Mouse (Mus musculus): ENCODE measurements around the gene Dpy19l3. TPM values are rescaled to one million over a fixed set of nuclear protein-coding genes. Genes with fewer than 3 reads are reported as not detected.

The Dpy19l3 gene
- 2.4 and 3.4 TPM in 2 replicates for polyA plus RNA-seq (2012; rRNA removed)

GRCm38 (mm10) chr7:35754033-35754885 is at the start of gene Dpy19l3:
Dpy19l3 (minus strand) TSS chr7:35754454.
- peak; percentile 19 for DNase-seq (ENCODE audit: low read depth, low spot score)
- under 1% methylated on average over 70 of the region's 70 CpGs for WGBS

- 17% methylated on average over 26 of the region's 26 CpGs for WGBS
- DNase-seq (ENCODE audit: low read depth, low spot score), result peak; percentile 46
These were observed 48.8 kb upstream of the Dpy19l3 start, which contains the start of gene Zfp507 for GRCm38 (mm10) chr7:35802906-35803595. Zfp507 (minus strand) TSS chr7:35803003.

- WGBS, result under 1% methylated on average over 48 of the region's 49 CpGs
- DNase-seq (ENCODE audit: low read depth, low spot score), result peak; percentile 8
These were observed 48.1 kb upstream of the Dpy19l3 start for GRCm38 (mm10) chr7:35802201-35802905.

- DNase-seq (ENCODE audit: low read depth, low spot score), result no peak
- 42% methylated on average over 7 of the region's 7 CpGs for WGBS
These were observed 41.9 kb upstream of the Dpy19l3 start for GRCm38 (mm10) chr7:35796123-35796522.

GRCm38 (mm10) chr7:35794145-35794664 is 40.0 kb upstream of the Dpy19l3 start:
- no peak for DNase-seq (ENCODE audit: low read depth, low spot score)
- 81% methylated on average over 12 of the region's 12 CpGs for WGBS

GRCm38 (mm10) chr7:35792150-35792848 is 38.0 kb upstream of the Dpy19l3 start:
- no peak for DNase-seq (ENCODE audit: low read depth, low spot score)
- WGBS, result 67% methylated on average over 12 of the region's 12 CpGs

GRCm38 (mm10) chr7:35790926-35791325 is 36.7 kb upstream of the Dpy19l3 start:
- no peak for DNase-seq (ENCODE audit: low read depth, low spot score)
- WGBS, result 86% methylated on average over 8 of the region's 8 CpGs

GRCm38 (mm10) chr7:35790201-35790600 is 35.9 kb upstream of the Dpy19l3 start:
- 85% methylated on average over 8 of the region's 8 CpGs for WGBS
- no peak for DNase-seq (ENCODE audit: low read depth, low spot score)

- WGBS, result 44% methylated on average over 4 of the region's 4 CpGs
- DNase-seq (ENCODE audit: low read depth, low spot score), result no peak
These were observed 31.3 kb upstream of the Dpy19l3 start for GRCm38 (mm10) chr7:35785579-35785978.

GRCm38 (mm10) chr7:35782252-35782651 is 28.0 kb upstream of the Dpy19l3 start:
- no peak for DNase-seq (ENCODE audit: low read depth, low spot score)

GRCm38 (mm10) chr7:35774127-35774526 is 19.9 kb upstream of the Dpy19l3 start:
- DNase-seq (ENCODE audit: low read depth, low spot score), result peak; percentile 27
- WGBS, result 55% methylated on average over 12 of the region's 12 CpGs

GRCm38 (mm10) chr7:35772347-35772746 is 18.1 kb upstream of the Dpy19l3 start:
- WGBS, result 93% methylated on average over 8 of the region's 8 CpGs
- DNase-seq (ENCODE audit: low read depth, low spot score), result no peak

- no peak for DNase-seq (ENCODE audit: low read depth, low spot score)
These were observed 16.9 kb upstream of the Dpy19l3 start for GRCm38 (mm10) chr7:35771106-35771505.

- WGBS, result 82% methylated on average over 7 of the region's 7 CpGs
- no peak for DNase-seq (ENCODE audit: low read depth, low spot score)
These were observed 15.9 kb upstream of the Dpy19l3 start for GRCm38 (mm10) chr7:35770122-35770521.

- WGBS, result 86% methylated on average over 11 of the region's 11 CpGs
- DNase-seq (ENCODE audit: low read depth, low spot score), result no peak
These were observed 10.2 kb upstream of the Dpy19l3 start for GRCm38 (mm10) chr7:35764461-35764860.

GRCm38 (mm10) chr7:35761801-35762200 is 7.5 kb upstream of the Dpy19l3 start:
- DNase-seq (ENCODE audit: low read depth, low spot score), result no peak
- WGBS, result 59% methylated on average over 5 of the region's 5 CpGs

GRCm38 (mm10) chr7:35759602-35760001 is 5.3 kb upstream of the Dpy19l3 start:
- WGBS, result 27% methylated on average over 2 of the region's 2 CpGs
- no peak for DNase-seq (ENCODE audit: low read depth, low spot score)

GRCm38 (mm10) chr7:35756510-35757440 is 2.5 kb upstream of the Dpy19l3 start:
- WGBS, result 43% methylated on average over 14 of the region's 14 CpGs
- no peak for DNase-seq (ENCODE audit: low read depth, low spot score)

- whole genome bisulfite sequencing, result 83% methylated on average over 4 of the region's 4 CpGs
- no peak for DNase-seq (ENCODE audit: low read depth, low spot score)
These were observed 573 bp upstream of the Dpy19l3 start for GRCm38 (mm10) chr7:35754886-35755168.
